Mouse (Mus musculus): ENCODE results near the gene Fam78a.
A peak's percentile ranks its signal among the peaks of the same experiment; 100 is the strongest.

The Fam78a gene

GRCm38 (mm10) chr2:32112548-32112947 is 27.9 kb upstream of the Fam78a start:
- DNase-seq (ENCODE audit: low read depth, low spot score), result no peak
- Histone ChIP-seq H3K36me3 (ENCODE audit: control insufficient read depth, insufficient read depth, low read length, poor library complexity, severe bottlenecking) (no peaks in the 10 kb centered on the region), H3K27me3 (ENCODE audit: control insufficient read depth, insufficient read depth, low read length, poor library complexity, severe bottlenecking) (no peaks in the 10 kb centered on the region)

DNA sequence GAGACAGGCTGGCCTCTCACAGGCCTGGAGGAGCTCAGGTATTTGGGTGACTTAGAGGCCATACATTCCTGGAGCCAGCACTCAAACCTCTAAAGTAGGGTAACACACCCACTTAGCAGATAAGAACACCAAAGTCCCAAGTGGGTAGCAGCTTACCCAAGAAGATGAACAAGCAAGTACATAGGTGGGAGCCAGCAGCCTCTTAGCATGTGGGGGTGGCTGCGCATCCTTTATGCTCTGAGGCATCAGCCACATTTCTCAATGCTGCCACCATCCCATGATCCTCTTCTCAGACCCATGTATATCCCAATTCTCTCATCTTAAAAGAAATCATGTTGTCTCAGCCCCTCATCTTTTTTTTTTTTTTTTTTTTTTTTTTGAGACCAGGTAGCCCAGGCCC is 26.6 kb upstream of the Fam78a start:
- DNase-seq (ENCODE audit: low read depth, low spot score), result no peak
- H3K27me3 ChIP-seq (ENCODE audit: control insufficient read depth, insufficient read depth, low read length, poor library complexity, severe bottlenecking), result no peaks in the 10 kb centered on the region
- no peaks in the 10 kb centered on the region for H3K36me3 ChIP-seq (ENCODE audit: control insufficient read depth, insufficient read depth, low read length, poor library complexity, severe bottlenecking)

GRCm38 (mm10) chr2:32105930-32106329 is 21.3 kb upstream of the Fam78a start:
- H3K27me3 ChIP-seq (ENCODE audit: control insufficient read depth, insufficient read depth, low read length, poor library complexity, severe bottlenecking), result no peaks in the 10 kb centered on the region
- no peak for DNase-seq (ENCODE audit: low read depth, low spot score)
- H3K36me3 ChIP-seq (ENCODE audit: control insufficient read depth, insufficient read depth, low read length, poor library complexity, severe bottlenecking), result no peaks in the 10 kb centered on the region

- DNase-seq (ENCODE audit: low read depth, low spot score), result no peak
- H3K36me3 ChIP-seq (ENCODE audit: control insufficient read depth, insufficient read depth, low read length, poor library complexity, severe bottlenecking), result no peaks in the 10 kb centered on the region
- no peaks in the 10 kb centered on the region for H3K27me3 ChIP-seq (ENCODE audit: control insufficient read depth, insufficient read depth, low read length, poor library complexity, severe bottlenecking)
These were observed 20.7 kb upstream of the Fam78a start for GRCm38 (mm10) chr2:32105117-32105913.

DNA sequence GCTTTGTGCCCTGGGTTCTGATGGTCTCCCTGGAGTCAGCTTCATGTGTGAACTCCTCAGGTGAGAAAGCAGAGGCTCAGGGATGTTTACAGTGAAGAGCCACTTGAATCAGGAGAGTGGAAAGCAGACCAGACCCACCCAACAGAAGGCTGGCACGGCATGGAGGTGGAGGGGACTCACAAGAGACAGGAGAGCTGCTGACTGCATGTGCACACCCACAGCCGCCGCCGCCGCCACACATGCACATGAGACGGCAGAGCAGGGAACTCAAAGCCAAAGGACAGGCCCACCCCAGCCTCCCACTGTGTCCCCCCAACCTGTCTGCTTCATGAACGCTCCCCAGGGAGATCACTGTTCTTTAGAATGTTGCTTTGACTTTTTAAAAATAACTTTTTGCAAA is 19.5 kb upstream of the Fam78a start:
- H3K27me3 ChIP-seq (ENCODE audit: control insufficient read depth, insufficient read depth, low read length, poor library complexity, severe bottlenecking), result no peaks in the 10 kb centered on the region
- H3K36me3 ChIP-seq (ENCODE audit: control insufficient read depth, insufficient read depth, low read length, poor library complexity, severe bottlenecking), result no peaks in the 10 kb centered on the region
- DNase-seq (ENCODE audit: low read depth, low spot score), result no peak

DNA sequence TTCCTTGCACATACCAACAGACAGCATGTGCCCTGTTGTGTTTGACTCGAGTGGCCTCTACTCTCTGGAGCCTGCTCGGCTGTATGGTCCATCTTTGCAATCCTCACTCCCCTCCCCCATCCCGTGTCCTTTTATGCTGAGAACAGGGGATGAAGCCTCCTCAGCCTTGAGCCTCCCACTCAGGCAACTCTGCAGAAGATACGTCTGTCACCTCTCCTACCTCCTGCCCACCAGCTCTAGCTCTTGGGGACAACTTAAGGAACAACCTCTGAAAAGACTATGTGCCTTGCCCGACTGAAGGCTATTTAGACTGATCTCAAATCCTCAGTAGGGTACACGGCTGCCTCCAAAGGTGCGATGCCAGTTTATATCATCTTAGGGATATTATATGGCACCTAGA is 18.9 kb upstream of the Fam78a start:
- Histone ChIP-seq H3K36me3 (ENCODE audit: control insufficient read depth, insufficient read depth, low read length, poor library complexity, severe bottlenecking) (no peaks in the 10 kb centered on the region), H3K27me3 (ENCODE audit: control insufficient read depth, insufficient read depth, low read length, poor library complexity, severe bottlenecking) (no peaks in the 10 kb centered on the region)
- DNase-seq (ENCODE audit: low read depth, low spot score), result no peak

- DNase-seq (ENCODE audit: low read depth, low spot score), result no peak
- Histone ChIP-seq H3K27me3 (ENCODE audit: control insufficient read depth, insufficient read depth, low read length, poor library complexity, severe bottlenecking) (no peaks in the 10 kb centered on the region), H3K36me3 (ENCODE audit: control insufficient read depth, insufficient read depth, low read length, poor library complexity, severe bottlenecking) (no peaks in the 10 kb centered on the region)
These were observed 18.3 kb upstream of the Fam78a start for GRCm38 (mm10) chr2:32102944-32103343.

DNA sequence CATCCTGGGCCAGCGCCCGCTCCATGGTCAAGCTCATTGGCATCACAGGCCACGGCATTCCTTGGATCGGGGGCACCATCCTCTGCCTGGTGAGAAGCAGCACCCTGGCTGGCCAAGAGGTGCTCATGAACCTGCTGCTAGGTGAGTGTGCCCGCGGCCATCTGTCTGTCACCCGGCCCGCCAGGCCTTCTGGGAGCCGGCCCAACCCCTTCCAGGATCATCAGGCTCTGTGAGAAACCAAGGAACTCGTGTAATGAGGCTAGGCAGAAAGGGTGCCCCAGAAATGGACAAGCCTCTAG is 11.4 kb upstream of the Fam78a start:
- Histone ChIP-seq H3K36me3 (ENCODE audit: control insufficient read depth, insufficient read depth, low read length, poor library complexity, severe bottlenecking) (no peaks in the 10 kb centered on the region), H3K27me3 (ENCODE audit: control insufficient read depth, insufficient read depth, low read length, poor library complexity, severe bottlenecking) (no peaks in the 10 kb centered on the region)
- no peak for DNase-seq (ENCODE audit: low read depth, low spot score)

DNA sequence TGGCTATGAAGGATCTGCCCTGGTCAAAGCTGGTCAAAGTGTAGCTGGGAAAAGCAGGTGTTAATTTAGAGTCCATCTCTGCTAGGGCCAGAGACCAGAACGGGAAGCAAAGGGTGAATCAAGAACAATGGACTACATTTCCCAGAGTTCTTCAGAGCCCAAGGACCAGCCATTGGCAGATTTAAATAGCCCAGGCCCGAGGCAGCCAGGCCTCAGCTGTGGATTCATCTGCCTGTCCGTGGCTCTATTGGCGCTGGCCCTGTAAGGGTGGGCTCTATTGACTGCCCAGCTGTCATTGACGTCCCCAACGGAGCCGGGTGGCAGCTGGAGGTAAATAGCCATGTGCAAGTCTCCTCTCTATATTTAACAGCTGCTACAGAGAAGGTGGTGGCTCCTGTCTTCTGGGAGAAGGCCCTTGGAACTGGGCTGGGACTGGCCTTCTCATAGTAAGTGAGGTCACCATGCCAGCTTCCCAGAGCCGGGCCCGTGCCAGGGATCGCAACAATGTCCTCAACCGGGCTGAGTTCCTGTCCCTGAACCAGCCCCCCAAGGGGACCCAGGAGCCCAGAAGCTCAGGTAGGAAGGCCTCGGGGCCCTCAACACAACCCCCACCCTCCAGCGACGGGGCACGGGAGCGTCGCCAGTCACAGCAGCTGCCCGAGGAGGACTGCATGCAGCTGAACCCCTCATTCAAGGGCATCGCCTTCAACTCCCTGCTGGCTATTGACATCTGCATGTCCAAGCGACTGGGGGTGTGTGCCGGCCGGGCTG is 10.9 kb upstream of the Fam78a start, which contains the start of gene Plpp7:
TSS of gene Plpp7 (plus strand) at position 178 of the 771 bp plus-strand sequence.
- DNase-seq (ENCODE audit: low read depth, low spot score), result peak; percentile 28
- Histone ChIP-seq H3K36me3 (ENCODE audit: control insufficient read depth, insufficient read depth, low read length, poor library complexity, severe bottlenecking) (no peaks in the 10 kb centered on the region), H3K27me3 (ENCODE audit: control insufficient read depth, insufficient read depth, low read length, poor library complexity, severe bottlenecking) (no peaks in the 10 kb centered on the region)

DNA sequence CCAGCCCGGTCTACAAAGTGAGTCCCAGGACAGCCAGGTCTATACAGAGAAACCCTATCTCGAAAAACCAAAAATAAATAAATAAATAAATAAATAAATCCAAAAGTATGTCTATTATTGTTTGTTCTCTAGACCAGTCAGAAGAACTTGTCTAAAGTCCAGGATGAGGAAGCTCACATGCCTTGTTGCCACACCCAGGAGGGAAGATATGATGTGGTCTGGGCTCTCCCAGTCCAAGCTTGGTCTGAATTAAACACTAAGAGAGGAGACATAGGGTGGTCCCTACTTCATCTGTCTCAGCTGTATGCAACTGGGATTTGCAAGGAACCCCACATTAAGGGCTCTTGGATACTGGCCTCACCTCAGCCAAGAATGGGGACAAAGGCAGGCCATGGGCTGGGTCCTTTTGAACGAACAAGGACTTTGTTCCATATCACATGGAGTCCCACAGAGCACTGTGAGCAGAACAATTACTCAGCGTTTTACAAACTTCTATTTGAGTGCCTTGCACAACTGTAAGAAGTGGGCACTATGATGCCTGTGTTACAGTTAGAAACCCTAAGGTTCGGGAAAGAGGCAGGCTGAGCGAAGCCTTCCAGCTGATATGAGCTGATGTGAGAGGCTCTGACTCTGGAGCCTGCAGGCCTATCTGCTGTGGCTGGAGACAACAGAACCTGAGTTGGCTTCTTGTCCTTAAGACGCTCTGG is 9.5 kb upstream of the Fam78a start:
- Histone ChIP-seq H3K36me3 (ENCODE audit: control insufficient read depth, insufficient read depth, low read length, poor library complexity, severe bottlenecking) (no peaks in the 10 kb centered on the region), H3K27me3 (ENCODE audit: control insufficient read depth, insufficient read depth, low read length, poor library complexity, severe bottlenecking) (no peaks in the 10 kb centered on the region)
- no peak for DNase-seq (ENCODE audit: low read depth, low spot score)

DNA sequence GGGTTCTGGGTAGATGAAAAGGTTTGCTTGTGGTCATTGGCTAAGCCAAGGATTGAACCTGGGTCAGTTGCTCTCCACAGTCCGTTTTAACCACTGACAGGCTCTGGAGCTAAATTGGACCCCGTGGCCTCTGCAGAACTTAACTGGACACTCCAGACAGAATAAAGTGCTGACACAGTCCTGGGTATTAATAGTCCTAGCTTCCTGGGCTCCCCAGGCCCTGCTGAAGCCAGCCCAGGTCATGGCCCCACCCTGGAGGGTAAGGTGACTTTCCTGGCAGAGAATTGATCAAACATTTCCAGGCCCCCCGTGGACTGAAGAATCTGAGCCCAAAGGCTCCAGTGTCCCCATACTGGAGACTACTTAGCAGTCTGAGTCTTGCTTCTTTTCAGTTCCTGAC is 7.3 kb upstream of the Fam78a start:
- no peak for DNase-seq (ENCODE audit: low read depth, low spot score)

DNA sequence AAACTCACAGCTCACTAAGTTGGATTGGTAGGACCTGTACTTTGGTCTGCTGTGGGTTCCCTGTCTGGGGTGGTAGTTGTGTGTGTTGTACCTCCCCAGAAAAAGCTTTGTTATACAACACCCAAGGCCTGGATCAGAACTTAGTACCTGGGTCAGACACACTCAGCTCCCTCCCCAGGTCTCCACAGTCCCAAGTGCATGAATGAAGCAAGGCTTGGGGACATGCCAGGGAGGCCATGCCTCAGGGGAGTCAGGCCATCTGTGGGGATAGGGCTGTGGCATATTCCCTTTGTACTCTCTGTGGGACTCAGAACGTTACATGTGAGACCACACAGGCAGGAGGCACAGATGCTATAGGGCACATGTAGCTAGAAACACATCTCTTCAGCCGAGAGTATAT is 5.5 kb upstream of the Fam78a start:
- DNase-seq (ENCODE audit: low read depth, low spot score), result no peak
- H3K27me3 ChIP-seq (ENCODE audit: control insufficient read depth, insufficient read depth, low read length, poor library complexity, severe bottlenecking), result no peaks in the 10 kb centered on the region
- no peaks in the 10 kb centered on the region for H3K36me3 ChIP-seq (ENCODE audit: control insufficient read depth, insufficient read depth, low read length, poor library complexity, severe bottlenecking)

More for the DNA sequence above, 7.3 kb upstream of the Fam78a start:
- Histone ChIP-seq H3K27me3 (ENCODE audit: control insufficient read depth, insufficient read depth, low read length, poor library complexity, severe bottlenecking) (no peaks in the 10 kb centered on the region), H3K36me3 (ENCODE audit: control insufficient read depth, insufficient read depth, low read length, poor library complexity, severe bottlenecking) (no peaks in the 10 kb centered on the region)

DNA sequence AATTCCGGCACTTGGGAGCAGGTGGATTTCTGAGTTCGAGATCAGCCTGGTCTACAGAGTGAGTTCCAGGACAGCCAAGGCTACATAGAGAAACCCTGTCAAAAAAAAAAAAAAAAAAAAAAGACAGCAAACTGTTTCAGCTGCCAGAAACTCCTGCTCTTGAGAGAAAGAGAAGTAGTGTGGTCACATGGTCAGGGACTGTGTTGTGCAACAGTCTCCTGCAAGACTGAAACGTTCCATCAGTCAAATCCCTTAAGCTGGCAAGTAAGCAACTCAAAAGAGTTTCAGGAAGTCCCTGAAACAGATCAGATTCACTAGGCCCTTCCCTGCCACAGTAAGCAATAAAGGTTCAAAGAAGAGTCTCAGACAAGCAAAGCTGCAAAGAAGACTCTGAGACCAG is 4.9 kb upstream of the Fam78a start:
- Histone ChIP-seq H3K36me3 (ENCODE audit: control insufficient read depth, insufficient read depth, low read length, poor library complexity, severe bottlenecking) (no peaks in the 10 kb centered on the region), H3K27me3 (ENCODE audit: control insufficient read depth, insufficient read depth, low read length, poor library complexity, severe bottlenecking) (no peaks in the 10 kb centered on the region)
- DNase-seq (ENCODE audit: low read depth, low spot score), result no peak

GRCm38 (mm10) chr2:32088372-32088981 is 3.8 kb upstream of the Fam78a start:
- Histone ChIP-seq H3K27me3 (ENCODE audit: control insufficient read depth, insufficient read depth, low read length, poor library complexity, severe bottlenecking) (no peaks in the 10 kb centered on the region), H3K36me3 (ENCODE audit: control insufficient read depth, insufficient read depth, low read length, poor library complexity, severe bottlenecking) (no peaks in the 10 kb centered on the region)
- no peak for DNase-seq (ENCODE audit: low read depth, low spot score)

GRCm38 (mm10) chr2:32087606-32088005 is 2.9 kb upstream of the Fam78a start:
- DNase-seq (ENCODE audit: low read depth, low spot score), result no peak
- no peaks in the 10 kb centered on the region for H3K36me3 ChIP-seq (ENCODE audit: control insufficient read depth, insufficient read depth, low read length, poor library complexity, severe bottlenecking)
- H3K27me3 ChIP-seq (ENCODE audit: control insufficient read depth, insufficient read depth, low read length, poor library complexity, severe bottlenecking), result no peaks in the 10 kb centered on the region

Data from splenic B cell, adult 2 months (primary cell).